Mouse (Mus musculus) forebrain, embryonic 11.5 days (tissue): ENCODE measurements around the gene Tmem274. TPM values are rescaled to one million over a fixed set of nuclear protein-coding genes. Genes with fewer than 3 reads are reported as not detected.

ENCODE experiments used
- ATAC-seq: fragments of 200-750 bp; cut with Nextera tagmentation; replicated peaks from 2 replicates; pipeline ENCODE4 v1.8.0; 2017; ENCODE audit warnings: moderate TSS enrichment; ENCODE audit not compliant: low FRiP score
- DNase-seq: peaks from one replicate; pipeline ENCODE4 v3.0.0-alpha.2; 2017; ENCODE audit warnings: low spot score
- H3K27ac ChIP-seq: fragments of 300-500 bp; sonication (generic); 2 replicates; pipeline ENCODE4 v1.5.1; 2014; ENCODE audit warnings: low read depth, low read length
- H3K27me3 ChIP-seq: fragments of 300-500 bp; sonication (generic); 2 replicates; pipeline ENCODE4 v1.6.1; 2014; ENCODE audit warnings: mild to moderate bottlenecking, low read length, mixed read lengths; ENCODE audit not compliant: control insufficient read depth, insufficient read depth
- H3K36me3 ChIP-seq: fragments of 300-500 bp; sonication (generic); 2 replicates; pipeline ENCODE4 v1.6.1; 2014; ENCODE audit warnings: mild to moderate bottlenecking, low read length, moderate library complexity, mixed read lengths; ENCODE audit not compliant: control insufficient read depth, insufficient read depth
- H3K4me1 ChIP-seq: fragments of 300-500 bp; sonication (generic); replicated peaks from 2 replicates; pipeline ENCODE4 v1.6.1; 2014; ENCODE audit warnings: low read length, mixed read lengths; ENCODE audit not compliant: control insufficient read depth, insufficient read depth
- H3K4me2 ChIP-seq: fragments of 300-500 bp; sonication (generic); 2 replicates; pipeline ENCODE4 v1.6.1; 2014; ENCODE audit warnings: low read depth, mild to moderate bottlenecking, low read length, moderate library complexity, mixed read lengths; ENCODE audit not compliant: severe bottlenecking
- H3K4me3 ChIP-seq: fragments of 300-500 bp; sonication (generic); 2 replicates; pipeline ENCODE4 v1.5.1; 2014; ENCODE audit warnings: low read depth, low read length
- H3K9ac ChIP-seq: fragments of 300-500 bp; sonication (generic); 2 replicates; pipeline ENCODE4 v1.6.1; 2014; ENCODE audit warnings: low read length
- H3K9me3 ChIP-seq: fragments of 300-500 bp; sonication (generic); 2 replicates; pipeline ENCODE4 v1.6.1; 2016; ENCODE audit warnings: low read length, mixed read lengths; ENCODE audit not compliant: control insufficient read depth
- WGBS: fragments of 180-500 bp; shearing (Covaris S2); extraction: QIAGEN DNeasy Blood & Tissue Kit; methylation state at CpG from one replicate; pipeline ENCODE4 v1.1.7; 2014; 5-methylcytosine and 5-hydroxymethylcytosine counted together
- polyA plus RNA-seq: library from polyadenylated mRNA; unstranded; fragments of >200 nt; fragmentation: Nextera tagmentation; extraction: Ambion mirVana; gene quantifications from 2 replicates; pipeline ENCODE4 v1.2.1, GENCODE M21; 2014

Gene Tmem274
- polyA plus RNA-seq, 1 experiment from 2014 or later: 0.99 TPM

GRCm38 (mm10) chr4:149485825-149486206 lies 8.6 kb downstream of the Tmem274 start:
- 2% methylated on average over 10 of the region's 10 CpGs for WGBS
- H3K27ac ChIP-seq: no peak overlapping the region
- peak overlapping the region; percentile 84 for H3K4me2 ChIP-seq
- H3K36me3 ChIP-seq: peaks cover 7% of the 10 kb centered on the region; the same call in 1 of the 2 replicates
- H3K4me3 ChIP-seq: peak overlapping the region; percentile 76
- ATAC-seq (0 out of 2 replicates have a peak, but pooled peaks have one; percentile 22), DNase-seq (no peak)
- peak overlapping the region; percentile 71 for H3K9ac ChIP-seq
- H3K9me3 ChIP-seq: no peaks in the 10 kb centered on the region
- H3K4me1 ChIP-seq: 0 out of 2 replicates have a peak, but pooled peaks cover 4% of the 10 kb centered on the region
- H3K27me3 ChIP-seq: no peaks in the 10 kb centered on the region

DNA sequence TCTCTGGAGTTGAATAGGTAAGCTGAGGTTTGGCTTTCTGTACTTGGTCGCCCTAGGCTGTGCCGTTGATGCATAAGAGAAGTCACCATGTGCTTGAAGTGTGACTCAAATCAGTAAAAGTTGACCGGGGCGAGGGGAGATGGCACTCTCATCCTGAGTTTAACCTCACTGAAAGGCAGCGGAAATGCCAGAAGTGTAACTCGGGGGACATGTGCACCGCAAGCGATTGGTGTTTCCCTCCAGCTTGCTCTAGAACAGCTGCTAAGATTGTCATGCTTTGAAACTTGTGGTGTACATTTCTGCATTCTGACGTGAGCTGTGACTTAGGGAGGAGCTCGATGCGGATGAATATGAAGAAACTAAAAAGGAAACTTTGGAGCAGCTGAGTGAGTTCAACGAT lies 10.6 kb downstream of the Tmem274 start:
- no peak overlapping the region for H3K27ac ChIP-seq
- ATAC-seq (no peak), DNase-seq (no peak)
- WGBS: 95% methylated on average over 12 of the region's 12 CpGs
- no peak overlapping the region for H3K4me3 ChIP-seq
- H3K9ac ChIP-seq: no peak overlapping the region
- no peaks in the 10 kb centered on the region for H3K9me3 ChIP-seq
- no peak overlapping the region for H3K4me2 ChIP-seq
- H3K36me3 ChIP-seq: peaks cover 13% of the 10 kb centered on the region
- H3K27me3 ChIP-seq: no peaks in the 10 kb centered on the region
- 0 out of 2 replicates have a peak, but pooled peaks cover 4% of the 10 kb centered on the region for H3K4me1 ChIP-seq

- H3K4me1 ChIP-seq: 0 out of 2 replicates have a peak, but pooled peaks cover 4% of the 10 kb centered on the region
- H3K4me2 ChIP-seq: no peak overlapping the region
- no peak overlapping the region for H3K4me3 ChIP-seq
- H3K9ac ChIP-seq: no peak overlapping the region
- ATAC-seq: no peak
- no peaks in the 10 kb centered on the region for H3K9me3 ChIP-seq
- H3K27me3 ChIP-seq: no peaks in the 10 kb centered on the region
- H3K27ac ChIP-seq: no peak overlapping the region
- WGBS: 95% methylated on average over 14 of the region's 14 CpGs
- peaks cover 13% of the 10 kb centered on the region for H3K36me3 ChIP-seq
- no peak for DNase-seq
These were observed 12.4 kb downstream of the Tmem274 start for GRCm38 (mm10) chr4:149489415-149490240.

DNA sequence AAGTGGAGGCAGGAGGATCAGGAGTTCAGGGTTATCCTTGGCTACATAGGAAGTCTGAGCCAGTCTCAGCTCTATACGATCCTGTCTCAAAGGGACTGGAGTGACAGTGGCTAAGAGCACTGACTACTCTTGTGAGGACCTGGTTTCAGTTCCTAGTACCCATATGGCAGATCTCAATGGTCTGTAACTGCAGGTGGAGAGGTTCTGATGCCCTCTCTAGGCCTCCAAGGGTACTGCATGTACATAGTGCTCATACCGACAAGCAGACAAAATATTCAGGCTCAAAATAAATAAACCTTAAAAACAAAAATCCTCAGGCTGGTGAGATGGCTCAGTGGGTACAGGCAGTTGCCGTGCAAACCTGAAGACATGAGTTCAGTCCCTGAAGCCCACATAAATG lies 14.0 kb downstream of the Tmem274 start:
- Histone ChIP-seq H3K4me1 (peaks cover 6% of the 10 kb centered on the region), H3K27me3 (no peaks in the 10 kb centered on the region), H3K27ac (no peak overlapping the region), H3K9me3 (no peaks in the 10 kb centered on the region), H3K4me2 (no peak overlapping the region), H3K36me3 (peaks cover 13% of the 10 kb centered on the region), H3K9ac (no peak overlapping the region), H3K4me3 (no peak overlapping the region)
- ATAC-seq (no peak), DNase-seq (no peak)
- 95% methylated on average over 3 of the region's 3 CpGs for WGBS

DNA sequence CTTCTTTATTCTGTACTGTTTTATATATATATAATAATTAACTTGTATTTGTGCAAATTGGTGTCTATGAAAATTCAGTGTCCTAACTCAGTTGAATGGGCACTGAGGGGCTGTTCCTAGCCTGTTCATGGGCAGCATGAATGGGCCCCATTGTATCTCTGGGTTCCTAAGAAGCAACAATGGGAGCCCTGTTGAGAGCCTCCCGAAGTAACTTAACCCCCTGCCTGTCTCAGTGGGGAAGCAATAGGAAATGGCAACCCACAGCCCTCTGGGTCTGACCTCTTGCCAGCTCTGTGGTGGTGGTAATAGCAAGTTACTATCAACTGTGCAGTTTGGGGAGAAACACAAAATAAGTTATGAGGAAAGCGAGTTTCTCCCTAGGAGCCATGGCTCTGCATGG lies 19.4 kb downstream of the Tmem274 start:
- peak overlapping the region; percentile 48; the same call in 1 of the 2 replicates for H3K27ac ChIP-seq
- no peaks in the 10 kb centered on the region for H3K27me3 ChIP-seq
- 3% methylated on average over 2 of the region's 2 CpGs for WGBS
- DNase-seq: peak; percentile 60
- H3K9ac ChIP-seq: no peak overlapping the region
- H3K4me1 ChIP-seq: peaks cover 7% of the 10 kb centered on the region
- no peaks in the 10 kb centered on the region for H3K9me3 ChIP-seq
- H3K4me3 ChIP-seq: no peak overlapping the region
- H3K36me3 ChIP-seq: peaks cover under 1% of the 10 kb centered on the region
- H3K4me2 ChIP-seq: no peak overlapping the region
- ATAC-seq: peak; percentile 76

DNA sequence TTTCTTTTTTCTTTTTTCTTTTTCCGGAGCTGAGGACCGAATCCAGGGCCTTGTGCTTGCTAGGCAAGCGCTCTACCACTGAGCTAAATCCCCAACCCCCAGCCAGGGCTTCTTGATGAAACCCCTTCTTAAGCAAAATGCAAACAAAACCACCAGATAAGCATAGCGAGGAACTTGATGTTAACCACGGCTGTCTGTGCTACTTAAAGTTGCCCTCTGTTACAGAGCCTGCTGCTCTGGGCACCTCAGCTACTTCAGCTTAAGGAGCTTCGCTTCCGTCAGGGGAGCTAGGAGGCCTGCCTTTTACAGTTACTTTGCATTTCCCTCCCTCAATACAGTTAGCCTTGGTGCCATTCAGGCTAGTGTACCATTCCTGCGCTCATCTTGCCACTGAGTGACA lies 21.7 kb downstream of the Tmem274 start:
- no peaks in the 10 kb centered on the region; the same call in 1 of the 2 replicates for H3K36me3 ChIP-seq
- H3K27me3 ChIP-seq: no peaks in the 10 kb centered on the region
- no peak for DNase-seq
- H3K9ac ChIP-seq: no peak overlapping the region
- ATAC-seq: no peak
- no peaks in the 10 kb centered on the region for H3K9me3 ChIP-seq
- WGBS: 81% methylated on average over 8 of the region's 8 CpGs
- no peak overlapping the region for H3K4me3 ChIP-seq
- H3K4me1 ChIP-seq: peaks cover 7% of the 10 kb centered on the region
- H3K27ac ChIP-seq: no peak overlapping the region
- H3K4me2 ChIP-seq: no peak overlapping the region

DNA sequence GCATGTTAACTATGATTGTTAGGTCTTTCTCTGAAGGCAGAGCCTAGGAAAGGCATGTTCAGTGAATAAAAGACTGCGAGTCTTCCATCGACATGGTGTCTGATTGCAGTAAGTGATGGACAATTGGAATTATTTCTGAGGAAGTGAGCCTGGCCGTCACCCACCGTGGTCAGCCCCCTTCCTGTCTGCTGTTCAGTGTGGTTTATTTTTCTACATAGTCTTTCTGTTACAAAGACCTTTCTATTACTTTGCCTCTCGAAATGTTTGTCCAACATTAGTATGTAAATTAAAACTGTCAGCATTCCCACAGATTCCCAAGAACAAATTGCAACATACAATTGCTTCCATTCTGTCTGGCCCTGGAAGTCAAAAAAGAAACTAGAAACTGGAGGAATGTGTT lies 22.6 kb downstream of the Tmem274 start:
- no peak overlapping the region for H3K9ac ChIP-seq
- H3K36me3 ChIP-seq: no peaks in the 10 kb centered on the region; the same call in 1 of the 2 replicates
- H3K27me3 ChIP-seq: no peaks in the 10 kb centered on the region
- no peak for ATAC-seq
- no peak overlapping the region for H3K4me3 ChIP-seq
- H3K27ac ChIP-seq: no peak overlapping the region
- H3K4me2 ChIP-seq: no peak overlapping the region
- no peak for DNase-seq
- peaks cover 12% of the 10 kb centered on the region for H3K4me1 ChIP-seq
- H3K9me3 ChIP-seq: no peaks in the 10 kb centered on the region
- 76% methylated on average over 5 of the region's 5 CpGs for WGBS

DNA sequence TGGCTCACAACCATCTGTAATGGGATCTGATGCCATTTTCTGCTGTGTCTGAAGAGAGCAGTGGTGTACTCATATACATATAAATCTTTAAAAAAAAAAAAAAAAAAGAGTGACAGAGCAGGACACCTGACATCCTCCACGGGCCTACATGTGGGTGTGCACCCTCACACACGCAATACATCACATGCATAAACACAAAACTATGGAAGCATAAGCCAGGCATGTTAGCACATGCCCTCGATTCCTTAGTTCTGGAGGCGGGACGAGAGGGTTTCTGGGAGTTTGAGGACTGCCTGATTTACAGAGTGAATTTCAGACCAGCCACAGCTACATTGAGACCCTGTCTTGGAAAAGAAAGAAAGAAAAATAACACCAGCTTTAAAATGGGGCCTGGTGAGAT lies 27.2 kb downstream of the Tmem274 start:
- peak; percentile 23 for ATAC-seq
- Histone ChIP-seq H3K9ac (0 out of 2 replicates have a peak overlapping the region, but pooled peaks have one; percentile 7), H3K9me3 (no peaks in the 10 kb centered on the region), H3K4me3 (no peak overlapping the region), H3K4me1 (peaks cover 4% of the 10 kb centered on the region; the same call in 1 of the 2 replicates), H3K36me3 (no peaks in the 10 kb centered on the region), H3K27me3 (no peaks in the 10 kb centered on the region), H3K27ac (peak overlapping the region; percentile 81), H3K4me2 (no peak overlapping the region)
- DNase-seq: no peak
- 64% methylated on average over 5 of the region's 5 CpGs for WGBS
